Mouse (Mus musculus) erythroblast, embryonic 14.5 days (primary cell): ENCODE results near the gene Mrpl22.

ENCODE experiments used
- GATA1 ChIP-seq: IDR thresholded peaks from 2 replicates; pipeline ENCODE4 v1.6.1; 2012; ENCODE audit warnings: low read length, inconsistent platforms, mixed read lengths
- TAL1 ChIP-seq: IDR thresholded peaks from 3 replicates; pipeline ENCODE4 v1.6.1; 2012; ENCODE audit warnings: low read length, inconsistent platforms, mixed read lengths

GRCm38 (mm10) chr11:58129302-58129843 lies 42.1 kb upstream of the Mrpl22 start:
- TF ChIP-seq GATA1 (no peak), TAL1 (no peak)
